Mouse (Mus musculus): ENCODE measurements around the gene Npsr1. TPM values are rescaled to one million over a fixed set of nuclear protein-coding genes. Genes with fewer than 3 reads are reported as not detected.

Npsr1 gene
- total and polyA plus RNA-seq, 3 experiments = 0.13 TPM; not detected in 1

GRCm38 (mm10) chr9:24180926-24181325, 83.1 kb downstream of the Npsr1 start (continued):
- TF ChIP-seq JUND (conservative IDR thresholded peaks at IDR 0.05; ENCODE audit: low read depth, low read length) (no peak), ELF1 (IDR thresholded peaks at IDR 0.05; ENCODE audit: low read depth, low read length) (no peak)

- Histone ChIP-seq H3K9me3 (replicated peaks; ENCODE audit: low read length) (no peaks in the 10 kb centered on the region), H3K4me2 (ENCODE audit: insufficient read depth, low read depth, poor library complexity, severe bottlenecking) (no peak overlapping the region), H3K4me3 (replicated peaks in 1 of 3; ENCODE audit: low read depth in 2 of 3, low read length in 2 of 3, poor library complexity in 1 of 3) (no peak overlapping the region), H3K9ac (ENCODE audit: insufficient read depth, low read depth) (no peak overlapping the region), H3K27me3 (replicated peaks) (no peaks in the 10 kb centered on the region), H3K79me2 (replicated peaks; ENCODE audit: control insufficient read depth, extremely low read depth, insufficient read depth, poor library complexity, severe bottlenecking) (no peaks in the 10 kb centered on the region), H3K4me1 (ENCODE audit: control insufficient read depth in 1 of 2, insufficient read depth in 2 of 2) (no peaks in the 10 kb centered on the region), H3K36me3 (replicated peaks in 1 of 2; ENCODE audit: control insufficient read depth in 1 of 2, insufficient read depth in 1 of 2, low read length in 1 of 2) (no peaks in the 10 kb centered on the region), H3K27ac (ENCODE audit: insufficient read depth, low read depth) (no peak overlapping the region)
- dilution Hi-C loops (cut with MboI; ENCODE audit: extremely low pct_ligation_motif_present, extremely low pct_unique_long_range_greater_than_20kb, low sequenced_read_pairs) = no loop called here
- TF ChIP-seq TBP (conservative IDR thresholded peaks at IDR 0.05; ENCODE audit: low read depth, low read length) (no peak), ELF1 (IDR thresholded peaks at IDR 0.05; ENCODE audit: low read depth, low read length) (no peak), POLR2A (IDR thresholded peaks at IDR 0.05; ENCODE audit: low read depth, low read length) (no peak), ETS1 (conservative IDR thresholded peaks at IDR 0.05; ENCODE audit: low read depth, low read length) (no peak), ZC3H11A (IDR thresholded peaks at IDR 0.05; ENCODE audit: low read depth, low read length) (no peak), KAT2A (IDR thresholded peaks at IDR 0.05; ENCODE audit: insufficient replicate concordance, low read length) (no peak), HCFC1 (IDR thresholded peaks at IDR 0.05; ENCODE audit: low read depth, low read length) (no peak), ZMIZ1 (IDR thresholded peaks at IDR 0.05; ENCODE audit: low read depth, low read length) (no peak), JUND (conservative IDR thresholded peaks at IDR 0.05; ENCODE audit: low read depth, low read length) (no peak), MAZ (IDR thresholded peaks at IDR 0.05; ENCODE audit: low read depth, low read length) (no peak), MYC (IDR thresholded peaks at IDR 0.05; ENCODE audit: low read depth, low read length) (no peak), CHD1 (IDR thresholded peaks at IDR 0.05; ENCODE audit: low read depth, low read length) (no peak), MXI1 (IDR thresholded peaks at IDR 0.05; ENCODE audit: low read depth, low read length) (no peak)
- DNase-seq (ENCODE audit: extremely low read depth) = no peak
- in situ Hi-C loops (cut with MboI; ENCODE audit: low pct_ligation_motif_present, low pct_unique_long_range_greater_than_20kb, low sequenced_read_pairs) = no loop called here
These were observed 88.5 kb downstream of the Npsr1 start for GRCm38 (mm10) chr9:24186289-24186688.

- H3K9ac ChIP-seq (ENCODE audit: insufficient read depth, low read depth) = no peak overlapping the region
- in situ Hi-C loops (cut with MboI; ENCODE audit: low pct_ligation_motif_present, low pct_unique_long_range_greater_than_20kb, low sequenced_read_pairs) = no loop called here
- H3K4me1 ChIP-seq (ENCODE audit: control insufficient read depth in 1 of 2, insufficient read depth in 2 of 2) = no peaks in the 10 kb centered on the region
- no peak overlapping the region for H3K4me2 ChIP-seq (ENCODE audit: insufficient read depth, low read depth, poor library complexity, severe bottlenecking)
- no peaks in the 10 kb centered on the region for H3K27me3 ChIP-seq (replicated peaks)
- H3K36me3 ChIP-seq (replicated peaks in 1 of 2; ENCODE audit: control insufficient read depth in 1 of 2, insufficient read depth in 1 of 2, low read length in 1 of 2) = no peaks in the 10 kb centered on the region
- DNase-seq (ENCODE audit: extremely low read depth) = no peak
- no peaks in the 10 kb centered on the region for H3K9me3 ChIP-seq (replicated peaks; ENCODE audit: low read length)
- H3K27ac ChIP-seq (ENCODE audit: insufficient read depth, low read depth) = no peak overlapping the region
- dilution Hi-C loops (cut with MboI; ENCODE audit: extremely low pct_ligation_motif_present, extremely low pct_unique_long_range_greater_than_20kb, low sequenced_read_pairs) = no loop called here
- no peak for TF ChIP-seq JUN (IDR thresholded peaks at IDR 0.05; ENCODE audit: insufficient read depth, low read depth, low read length)
- no peak for TF ChIP-seq ZNF384 (IDR thresholded peaks at IDR 0.05; ENCODE audit: low read depth, low read length)
- TF ChIP-seq PAX5 (IDR thresholded peaks at IDR 0.05; ENCODE audit: low read length) = no peak
- TF ChIP-seq NELFE (IDR thresholded peaks at IDR 0.05; ENCODE audit: low read depth, low read length) = no peak
- no peak for TF ChIP-seq POLR2A (IDR thresholded peaks at IDR 0.05; ENCODE audit: low read depth, low read length)
- no peak for TF ChIP-seq ZKSCAN1 (IDR thresholded peaks at IDR 0.05; ENCODE audit: borderline replicate concordance, low read depth, low read length)
- TF ChIP-seq EP300 (IDR thresholded peaks at IDR 0.05; ENCODE audit: low read length) = no peak
- no peak for TF ChIP-seq USF2 (conservative IDR thresholded peaks at IDR 0.05; ENCODE audit: low read depth, low read length)
- no peak for TF ChIP-seq MAZ (IDR thresholded peaks at IDR 0.05; ENCODE audit: low read depth, low read length)
- TF ChIP-seq ETS1 (conservative IDR thresholded peaks at IDR 0.05; ENCODE audit: low read depth, low read length) = no peak
- no peak for TF ChIP-seq RCOR1 (conservative IDR thresholded peaks at IDR 0.05; ENCODE audit: low read depth, low read length)
- no peak for TF ChIP-seq NRF1 (IDR thresholded peaks at IDR 0.05; ENCODE audit: low read depth, low read length)
- no peak for TF ChIP-seq KAT2A (IDR thresholded peaks at IDR 0.05; ENCODE audit: insufficient replicate concordance, low read length)
- H3K79me2 ChIP-seq (replicated peaks; ENCODE audit: control insufficient read depth, extremely low read depth, insufficient read depth, poor library complexity, severe bottlenecking) = no peaks in the 10 kb centered on the region
- no peak overlapping the region for H3K4me3 ChIP-seq (replicated peaks in 1 of 3; ENCODE audit: low read depth in 2 of 3, low read length in 2 of 3, poor library complexity in 1 of 3)
These were observed 91.9 kb downstream of the Npsr1 start for GRCm38 (mm10) chr9:24189511-24190260.

All from CH12.LX (cell line).